Comparison of ENCODE assay signal across 12 mouse cellular contexts in genomic region chr2:72849441-72850192, GRCm38 (mm10).
A peak's percentile ranks its signal among the peaks of the same experiment; 100 is the strongest.
DNase-seq lines count a peak whose midpoint lies in the region; ATAC-seq and TF ChIP-seq lines count a peak whose summit lies in the region.
"Had no signal": no experiment of that assay in that cellular context is flagged by ENCODE, and none has a peak within 500 bp of the region (broad histone marks: within the 10 kb centered on the region; RNA-seq: fewer than 3 reads in every experiment).

No protein-coding gene starts in this region.

- H3K27me3 ChIP-seq in intestine, embryonic 16.5 days (replicated peaks; ENCODE audit: control insufficient read depth, insufficient read depth, low read length), result no peaks in the 10 kb centered on the region
- no peaks in the 10 kb centered on the region for H3K27me3 ChIP-seq in intestine, postnatal 0 days (replicated peaks; ENCODE audit: control insufficient read depth, insufficient read depth, low read length)
- H3K27me3 ChIP-seq in embryonic facial prominence, embryonic 14.5 days (replicated peaks; ENCODE audit: control insufficient read depth, insufficient read depth, low read length), result no peaks in the 10 kb centered on the region
- H3K27me3 ChIP-seq in limb, embryonic 14.5 days (ENCODE audit: control insufficient read depth, insufficient read depth, low read length), result no peaks in the 10 kb centered on the region
- no peaks in the 10 kb centered on the region for H3K27me3 ChIP-seq in forebrain, embryonic 14.5 days (replicated peaks; ENCODE audit: control insufficient read depth, insufficient read depth, low read length)

- no peaks in the 10 kb centered on the region for H3K36me3 ChIP-seq in intestine, embryonic 16.5 days (ENCODE audit: control insufficient read depth, insufficient read depth, low read length)
- no peaks in the 10 kb centered on the region for H3K36me3 ChIP-seq in intestine, postnatal 0 days (ENCODE audit: control insufficient read depth, insufficient read depth)
- H3K36me3 ChIP-seq in embryonic facial prominence, embryonic 14.5 days (ENCODE audit: control insufficient read depth, insufficient read depth, low read length), result no peaks in the 10 kb centered on the region
- no peaks in the 10 kb centered on the region for H3K36me3 ChIP-seq in limb, embryonic 14.5 days (ENCODE audit: control insufficient read depth, insufficient read depth, low read length)
- no peaks in the 10 kb centered on the region for H3K36me3 ChIP-seq in forebrain, embryonic 14.5 days (ENCODE audit: control insufficient read depth, insufficient read depth, low read length)
- H3K36me3 ChIP-seq: forebrain, embryonic 10.5 days had no signal

- no peak overlapping the region for H3K4me3 ChIP-seq in intestine, embryonic 16.5 days (ENCODE audit: low read length)
- no peak overlapping the region for H3K4me3 ChIP-seq in intestine, postnatal 0 days (ENCODE audit: low read depth, low read length)
- H3K4me3 ChIP-seq in embryonic facial prominence, embryonic 14.5 days (ENCODE audit: low read depth, low read length), result 0 out of 2 replicates have a peak overlapping the region, but pooled peaks have one; percentile 4
- H3K4me3 ChIP-seq in limb, embryonic 14.5 days (replicated peaks; ENCODE audit: low read length), result no peak overlapping the region
- H3K4me3 ChIP-seq in forebrain, embryonic 14.5 days (ENCODE audit: low read depth, low read length), result no peak overlapping the region
- H3K4me3 ChIP-seq: forebrain, embryonic 10.5 days had no signal

- H3K9ac ChIP-seq in intestine, embryonic 16.5 days (ENCODE audit: low read depth, low read length), result no peak overlapping the region
- H3K9ac ChIP-seq in intestine, postnatal 0 days (ENCODE audit: low read depth, low read length), result no peak overlapping the region
- no peak overlapping the region for H3K9ac ChIP-seq in embryonic facial prominence, embryonic 14.5 days (ENCODE audit: low read depth, low read length)
- no peak overlapping the region for H3K9ac ChIP-seq in limb, embryonic 14.5 days (ENCODE audit: low read depth, low read length, severe bottlenecking)
- H3K9ac ChIP-seq in forebrain, embryonic 14.5 days (ENCODE audit: low read length), result no peak overlapping the region

- H3K9me3 ChIP-seq in intestine, embryonic 16.5 days (ENCODE audit: control insufficient read depth, low read length), result no peaks in the 10 kb centered on the region
- H3K9me3 ChIP-seq in intestine, postnatal 0 days (ENCODE audit: control insufficient read depth), result no peaks in the 10 kb centered on the region
- peaks cover 13% of the 10 kb centered on the region; the same call in 1 of the 2 replicates for H3K9me3 ChIP-seq in embryonic facial prominence, embryonic 14.5 days (ENCODE audit: control insufficient read depth, low read length)
- H3K9me3 ChIP-seq in limb, embryonic 14.5 days (ENCODE audit: control insufficient read depth, low read length), result no peaks in the 10 kb centered on the region
- no peaks in the 10 kb centered on the region for H3K9me3 ChIP-seq in forebrain, embryonic 14.5 days (replicated peaks; ENCODE audit: control insufficient read depth, low read length)

- 0 out of 2 replicates have a peak, but pooled peaks have one; percentile 26 for ATAC-seq in intestine, embryonic 16.5 days
- ATAC-seq in intestine, postnatal 0 days, result no peak
- ATAC-seq in embryonic facial prominence, embryonic 14.5 days (ENCODE audit: low read depth), result 0 out of 2 replicates have a peak, but pooled peaks have one; percentile 41
- 0 out of 2 replicates have a peak, but pooled peaks have one; percentile 15 for ATAC-seq in limb, embryonic 14.5 days (ENCODE audit: low FRiP score, low read depth)
- ATAC-seq in forebrain, embryonic 14.5 days, result no peak
- ATAC-seq: lung, postnatal 0 days had no signal

- 43% methylated on average over 12 of the region's 12 CpGs for WGBS in intestine, embryonic 16.5 days
- 51% methylated on average over 11 of the region's 12 CpGs for WGBS in intestine, postnatal 0 days
- 26% methylated on average over 12 of the region's 12 CpGs for WGBS in embryonic facial prominence, embryonic 14.5 days
- 41% methylated on average over 12 of the region's 12 CpGs for WGBS in limb, embryonic 14.5 days
- WGBS in forebrain, embryonic 14.5 days, result 51% methylated on average over 12 of the region's 12 CpGs

- no peak for TF ChIP-seq CTCF in intestine, postnatal 0 days (IDR thresholded peaks at IDR 0.05; ENCODE audit: low read depth)

- H3K4me1 ChIP-seq in intestine, embryonic 16.5 days (ENCODE audit: control insufficient read depth, insufficient read depth, low read length), result peaks cover 4% of the 10 kb centered on the region; the same call in 1 of the 2 replicates
- 0 out of 2 replicates have a peak, but pooled peaks cover 3% of the 10 kb centered on the region for H3K4me1 ChIP-seq in intestine, postnatal 0 days (replicated peaks; ENCODE audit: control insufficient read depth, insufficient read depth, low read length)
- peaks cover 14% of the 10 kb centered on the region for H3K4me1 ChIP-seq in embryonic facial prominence, embryonic 14.5 days (ENCODE audit: control insufficient read depth, insufficient read depth, low read length)
- H3K4me1 ChIP-seq in limb, embryonic 14.5 days (ENCODE audit: control insufficient read depth, insufficient read depth, low read length), result peaks cover 13% of the 10 kb centered on the region; the same call in 1 of the 2 replicates
- H3K4me1 ChIP-seq in forebrain, embryonic 14.5 days (ENCODE audit: control insufficient read depth, insufficient read depth, low read length), result no peaks in the 10 kb centered on the region

- DNase-seq in NIH3T3 (ENCODE audit: low read depth), result peak; percentile 69
- DNase-seq in embryonic facial prominence, embryonic 14.5 days (ENCODE audit: low spot score), result peak; percentile 72
- no peak for DNase-seq in limb, embryonic 14.5 days (ENCODE audit: low spot score)
- no peak for DNase-seq in forebrain, embryonic 14.5 days (ENCODE audit: low spot score)
- no peak for DNase-seq in urinary bladder, adult 18-20 months (ENCODE audit: low spot score in 2 of 2)
- DNase-seq: adrenal gland, postnatal 36 days; kidney, postnatal 25 days; right cerebral cortex, postnatal 4 days had no signal

- TF ChIP-seq POLR2A in limb, embryonic 14.5 days (IDR thresholded peaks at IDR 0.05; ENCODE audit: borderline replicate concordance, extremely low read depth, insufficient read depth, insufficient read length), result no peak

- H3K27ac ChIP-seq in intestine, embryonic 16.5 days (ENCODE audit: low read length), result no peak overlapping the region
- no peak overlapping the region for H3K27ac ChIP-seq in intestine, postnatal 0 days (ENCODE audit: low read depth, low read length)
- H3K27ac ChIP-seq in embryonic facial prominence, embryonic 14.5 days (replicated peaks; ENCODE audit: low read depth, low read length), result peak overlapping the region; percentile 46
- no peak overlapping the region; the same call in 1 of the 2 replicates for H3K27ac ChIP-seq in limb, embryonic 14.5 days (replicated peaks; ENCODE audit: low read depth, low read length)
- no peak overlapping the region for H3K27ac ChIP-seq in forebrain, embryonic 14.5 days (ENCODE audit: low read depth, low read length)
- H3K27ac ChIP-seq: forebrain, embryonic 10.5 days had no signal

- H3K4me2 ChIP-seq in intestine, embryonic 16.5 days (ENCODE audit: low read depth, low read length), result no peak overlapping the region
- no peak overlapping the region for H3K4me2 ChIP-seq in intestine, postnatal 0 days (replicated peaks; ENCODE audit: low read depth)
- peak overlapping the region; percentile 32 for H3K4me2 ChIP-seq in embryonic facial prominence, embryonic 14.5 days (ENCODE audit: low read depth, low read length)
- H3K4me2 ChIP-seq in limb, embryonic 14.5 days (replicated peaks; ENCODE audit: low read depth, low read length, severe bottlenecking), result no peak overlapping the region; the same call in 1 of the 2 replicates
- H3K4me2 ChIP-seq in forebrain, embryonic 14.5 days (ENCODE audit: low read length), result no peak overlapping the region

Comparison
In these comparisons a context has a peak if more than half of its experiments do, and no peak if none do; other contexts are left out.
1. ATAC-seq: peak in intestine, embryonic 16.5 days (single experiment), embryonic facial prominence, embryonic 14.5 days (single experiment) and limb, embryonic 14.5 days (single experiment); none in intestine, postnatal 0 days (single experiment) and forebrain, embryonic 14.5 days (single experiment).
2. DNase-seq: peak in NIH3T3 (single experiment) and embryonic facial prominence, embryonic 14.5 days (single experiment); none in limb, embryonic 14.5 days (single experiment), forebrain, embryonic 14.5 days (single experiment) and urinary bladder, adult 18-20 months (0 of 2).